Mouse (Mus musculus) mouse trophoblast stem cell (cell line): Measurements from ENCODE around the gene Focad.

Experiments
- in situ Hi-C, 2 experiments: fragments of 300-500 bp; cut with MseI, MboI; formaldehyde crosslinking; loops; 2 replicates in 1 of 2; 3 replicates in 1 of 2; pipeline ENCODE4 v1.15.1; 2025

Gene Focad

GRCm38 (mm10) chr4:88302291-88302690, 207.9 kb downstream of the Focad start:
- in situ Hi-C loops = loop anchor here in 1 of 2 experiments (5.0 kb wide), 1 partner anchor 265 kb away; no protein-coding TSS in a partner anchor

- in situ Hi-C loops = no loop called here
Measured at GRCm38 (mm10) chr4:88307691-88308090, 213.3 kb downstream of the Focad start.

- in situ Hi-C loops = no loop called here
Measured at GRCm38 (mm10) chr4:88308342-88309116, 214.1 kb downstream of the Focad start.

GRCm38 (mm10) chr4:88309676-88310075, 215.2 kb downstream of the Focad start:
- in situ Hi-C loops = no loop called here

- in situ Hi-C loops = no loop called here
Measured at GRCm38 (mm10) chr4:88314898-88315297, 220.5 kb downstream of the Focad start.

GRCm38 (mm10) chr4:88320067-88320466, 225.6 kb downstream of the Focad start:
- in situ Hi-C loops = no loop called here

- in situ Hi-C loops = no loop called here
Measured at GRCm38 (mm10) chr4:88325392-88325791, 231.0 kb downstream of the Focad start.

GRCm38 (mm10) chr4:88334533-88334932, 240.1 kb downstream of the Focad start:
- in situ Hi-C loops = no loop called here

GRCm38 (mm10) chr4:88336753-88337152, 242.3 kb downstream of the Focad start:
- in situ Hi-C loops = no loop called here

GRCm38 (mm10) chr4:88337365-88337764, 242.9 kb downstream of the Focad start:
- in situ Hi-C loops = no loop called here

- in situ Hi-C loops = no loop called here
Measured at GRCm38 (mm10) chr4:88338130-88338529, 243.7 kb downstream of the Focad start.

- in situ Hi-C loops = loop anchor here in 1 of 2 experiments (10.0 kb wide), 1 partner anchor 310 kb away; the partner anchor contains the start of gene Mllt3
Measured at GRCm38 (mm10) chr4:88344468-88344867, 250.0 kb downstream of the Focad start.

- in situ Hi-C loops = loop anchor here in 1 of 2 experiments (10.0 kb wide), 1 partner anchor 310 kb away; the partner anchor contains the start of gene Mllt3
Measured at GRCm38 (mm10) chr4:88345065-88345464, 250.6 kb downstream of the Focad start.

- in situ Hi-C loops = loop anchor here in 1 of 2 experiments (10.0 kb wide), 1 partner anchor 311 kb away; the partner anchor contains the start of gene Mllt3
Measured at GRCm38 (mm10) chr4:88345938-88346337, 251.5 kb downstream of the Focad start.

- in situ Hi-C loops = loop anchor here in 1 of 2 experiments (25.0 kb wide), 1 partner anchor 989 kb away; no protein-coding TSS in a partner anchor
Measured at GRCm38 (mm10) chr4:88350910-88351309, 256.5 kb downstream of the Focad start.

- in situ Hi-C loops = loop anchor here in 1 of 2 experiments (25.0 kb wide), 1 partner anchor 994 kb away; no protein-coding TSS in a partner anchor
Measured at GRCm38 (mm10) chr4:88356652-88357051, 262.2 kb downstream of the Focad start.

- in situ Hi-C loops = loop anchor here in 1 of 2 experiments (25.0 kb wide), 1 partner anchor 995 kb away; no protein-coding TSS in a partner anchor
Measured at GRCm38 (mm10) chr4:88357431-88357830, 263.0 kb downstream of the Focad start.

GRCm38 (mm10) chr4:88369951-88370350, 275.5 kb downstream of the Focad start:
- in situ Hi-C loops = loop anchor here in 1 of 2 experiments (25.0 kb wide), 1 partner anchor 1008 kb away; no protein-coding TSS in a partner anchor

GRCm38 (mm10) chr4:88370819-88371218, 276.4 kb downstream of the Focad start:
- in situ Hi-C loops = loop anchor here in 1 of 2 experiments (25.0 kb wide), 1 partner anchor 1009 kb away; no protein-coding TSS in a partner anchor

- in situ Hi-C loops = loop anchor here in 1 of 2 experiments (25.0 kb wide), 1 partner anchor 1010 kb away; no protein-coding TSS in a partner anchor
Measured at GRCm38 (mm10) chr4:88372293-88373224, 278.1 kb downstream of the Focad start.

GRCm38 (mm10) chr4:88390036-88390435, 295.6 kb downstream of the Focad start:
- in situ Hi-C loops = no loop called here
